Mouse (Mus musculus): ENCODE measurements at regions not wholly inside any gene's neighbourhood (a gene's known extent, or its start where the extent isn't known, plus 50 kb on each side); places are given as distances from the start of the nearest gene placed in this dataset.

DNA sequence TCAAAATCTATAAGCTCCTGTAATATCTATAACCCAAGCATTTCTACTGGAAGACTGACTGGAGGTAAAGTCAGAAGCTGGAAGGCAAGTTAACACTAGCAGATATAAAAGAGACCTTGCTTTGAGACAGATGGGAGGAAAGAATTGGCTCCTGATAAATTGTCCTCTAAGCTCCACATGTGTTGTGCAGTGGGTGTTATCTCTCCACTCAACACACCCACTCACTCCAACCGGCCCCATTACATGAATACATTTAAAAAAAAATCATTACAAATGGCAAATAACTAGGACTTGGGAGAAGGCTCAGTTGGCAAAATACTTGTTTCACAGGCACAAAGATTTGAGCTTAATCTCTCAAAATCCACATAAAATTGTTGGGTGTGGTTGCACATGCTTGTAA, 304.4 kb downstream of the Btg1 start:
- TF ChIP-seq CTCF (conservative IDR thresholded peaks at IDR 0.05; ENCODE audit: insufficient read depth, insufficient read length, low read depth, low read length) (no peak), POLR2A (IDR thresholded peaks at IDR 0.05; ENCODE audit: low read depth, low read length) (no peak)

All from kidney, adult 2 months (tissue).